Comparison of ENCODE assay signal across 20 mouse cellular contexts in the genomic region with DNA sequence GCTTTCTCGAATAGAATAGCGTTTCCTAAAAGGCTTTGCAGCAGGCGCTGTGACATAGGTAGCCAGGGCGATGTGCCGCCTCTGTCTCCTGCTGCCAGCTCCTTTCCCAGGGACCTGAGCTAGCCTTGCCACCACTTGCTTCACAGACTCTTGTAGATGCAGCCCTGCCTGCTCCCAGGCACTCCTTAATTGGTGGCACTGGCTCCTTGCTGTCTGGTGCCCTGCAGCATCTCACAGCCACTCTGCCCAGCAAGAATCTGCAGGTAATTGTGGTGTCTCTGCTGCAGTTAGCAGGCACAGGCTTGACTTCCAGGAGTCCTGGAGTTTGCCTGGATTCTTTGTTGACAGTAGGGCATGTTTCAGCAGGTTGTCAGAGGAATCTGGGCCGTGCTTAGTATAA. TPM values are rescaled to one million over a fixed set of nuclear protein-coding genes. Genes with fewer than 3 reads are reported as not detected.
DNase-seq lines count a peak whose midpoint lies in the region; ATAC-seq and TF ChIP-seq lines count a peak whose summit lies in the region.
"Had no signal": no experiment of that assay in that cellular context is flagged by ENCODE, and none has a peak within 500 bp of the region (broad histone marks: within the 10 kb centered on the region; RNA-seq: fewer than 3 reads in every experiment).

No protein-coding gene starts in this region.

- no peak for TF ChIP-seq POLR2A in kidney, adult 2 months (IDR thresholded peaks at IDR 0.05; ENCODE audit: low read depth, low read length)

- no peak overlapping the region for H3K27ac ChIP-seq in kidney, postnatal 0 days
- H3K27ac ChIP-seq in kidney, adult 2 months (ENCODE audit: insufficient read depth, low read depth, low read length) = no peak overlapping the region
- 0 out of 2 replicates have a peak overlapping the region, but pooled peaks have one; percentile 51 for H3K27ac ChIP-seq in embryonic facial prominence, embryonic 13.5 days
- H3K27ac ChIP-seq in hindbrain, embryonic 16.5 days (ENCODE audit: low read depth, low read length) = no peak overlapping the region
- H3K27ac ChIP-seq: heart, embryonic 13.5 days; limb, embryonic 15.5 days; macrophage had no signal

- peak; percentile 19 for DNase-seq in embryo, embryonic 11 days
- no peak for DNase-seq in embryo, embryonic 10.5 days (ENCODE audit: low spot score)
- DNase-seq in kidney, postnatal 0 days (ENCODE audit: low spot score) = no peak
- DNase-seq in kidney, adult 2 months = no peak
- DNase-seq in gastrocnemius, adult 8-10 months (ENCODE audit: low spot score in 2 of 2) = no peak
- no peak for DNase-seq in cerebellum, postnatal 4 days (ENCODE audit: low spot score in 2 of 2)
- DNase-seq: adrenal gland, adult 2 months; cerebellum, adult 11 months; cerebellum, postnatal 14 days; gastrocnemius, postnatal 25 days; kidney, adult 18-20 months; kidney, postnatal 36 days; liver, postnatal 0 days; right cerebral cortex, postnatal 25 days had no signal

- no peak overlapping the region for H3K4me3 ChIP-seq in kidney, postnatal 0 days (replicated peaks; ENCODE audit: low read depth, low read length)
- no peak overlapping the region for H3K4me3 ChIP-seq in kidney, adult 2 months (ENCODE audit: insufficient read depth, low read depth, low read length)
- no peak overlapping the region for H3K4me3 ChIP-seq in embryonic facial prominence, embryonic 13.5 days
- H3K4me3 ChIP-seq in hindbrain, embryonic 16.5 days (ENCODE audit: low read length) = no peak overlapping the region
- H3K4me3 ChIP-seq: heart, embryonic 13.5 days; limb, embryonic 15.5 days had no signal

- no peaks in the 10 kb centered on the region for H3K9me3 ChIP-seq in kidney, postnatal 0 days (replicated peaks; ENCODE audit: low read length)
- H3K9me3 ChIP-seq in embryonic facial prominence, embryonic 13.5 days = no peaks in the 10 kb centered on the region
- no peaks in the 10 kb centered on the region for H3K9me3 ChIP-seq in hindbrain, embryonic 16.5 days (ENCODE audit: control insufficient read depth, low read length)
- H3K9me3 ChIP-seq: heart, embryonic 13.5 days; limb, embryonic 15.5 days had no signal

- no peak for TF ChIP-seq CTCF in kidney, postnatal 0 days (IDR thresholded peaks at IDR 0.05; ENCODE audit: low read depth)
- no peak for TF ChIP-seq CTCF in kidney, adult 2 months (conservative IDR thresholded peaks at IDR 0.05; ENCODE audit: insufficient read depth, insufficient read length, low read depth, low read length)

- ATAC-seq in kidney, postnatal 0 days (replicated peaks; ENCODE audit: low FRiP score, low read depth) = no peak
- no peak for ATAC-seq in embryonic facial prominence, embryonic 13.5 days (ENCODE audit: insufficient number of reproducible peaks, insufficient read depth, low FRiP score, low TSS enrichment, low read depth)
- peak; percentile 64; the same call in 1 of the 2 replicates for ATAC-seq in hindbrain, embryonic 16.5 days
- ATAC-seq: liver, postnatal 0 days had no signal

- H3K4me2 ChIP-seq in kidney, postnatal 0 days (ENCODE audit: low read length) = no peak overlapping the region
- no peak overlapping the region for H3K4me2 ChIP-seq in embryonic facial prominence, embryonic 13.5 days
- H3K4me2 ChIP-seq in hindbrain, embryonic 16.5 days (ENCODE audit: low read length) = no peak overlapping the region
- H3K4me2 ChIP-seq: heart, embryonic 13.5 days; limb, embryonic 15.5 days had no signal

- no peaks in the 10 kb centered on the region for H3K36me3 ChIP-seq in kidney, postnatal 0 days (ENCODE audit: insufficient read depth, low read length)
- no peaks in the 10 kb centered on the region for H3K36me3 ChIP-seq in kidney, adult 2 months (ENCODE audit: control insufficient read depth, insufficient read depth, low read length)
- H3K36me3 ChIP-seq in embryonic facial prominence, embryonic 13.5 days = no peaks in the 10 kb centered on the region
- no peaks in the 10 kb centered on the region for H3K36me3 ChIP-seq in hindbrain, embryonic 16.5 days (ENCODE audit: control insufficient read depth, insufficient read depth, low read length)
- H3K36me3 ChIP-seq: heart, embryonic 13.5 days; limb, embryonic 15.5 days had no signal

- H3K27me3 ChIP-seq in kidney, postnatal 0 days (ENCODE audit: insufficient read depth, low read length) = no peaks in the 10 kb centered on the region
- H3K27me3 ChIP-seq in kidney, adult 2 months (replicated peaks; ENCODE audit: control insufficient read depth, insufficient read depth, low read length) = no peaks in the 10 kb centered on the region
- no peaks in the 10 kb centered on the region for H3K27me3 ChIP-seq in embryonic facial prominence, embryonic 13.5 days
- H3K27me3 ChIP-seq in hindbrain, embryonic 16.5 days (replicated peaks; ENCODE audit: control insufficient read depth, insufficient read depth, low read length) = no peaks in the 10 kb centered on the region
- H3K27me3 ChIP-seq: heart, embryonic 13.5 days; limb, embryonic 15.5 days had no signal

- H3K9ac ChIP-seq in kidney, postnatal 0 days (ENCODE audit: low read depth, low read length) = 0 out of 2 replicates have a peak overlapping the region, but pooled peaks have one; percentile 13
- H3K9ac ChIP-seq in embryonic facial prominence, embryonic 13.5 days = no peak overlapping the region
- H3K9ac ChIP-seq in hindbrain, embryonic 16.5 days (ENCODE audit: low read depth, low read length) = no peak overlapping the region
- H3K9ac ChIP-seq: heart, embryonic 13.5 days; limb, embryonic 15.5 days; liver, postnatal 0 days had no signal

- peaks cover 6% of the 10 kb centered on the region; the same call in 1 of the 2 replicates for H3K4me1 ChIP-seq in kidney, postnatal 0 days (replicated peaks; ENCODE audit: insufficient read depth, low read length)
- H3K4me1 ChIP-seq in kidney, adult 2 months (ENCODE audit: control insufficient read depth, insufficient read depth, low read length) = no peaks in the 10 kb centered on the region
- peaks cover 17% of the 10 kb centered on the region for H3K4me1 ChIP-seq in embryonic facial prominence, embryonic 13.5 days
- H3K4me1 ChIP-seq in hindbrain, embryonic 16.5 days (ENCODE audit: control insufficient read depth, insufficient read depth, low read depth, low read length) = peaks cover 3% of the 10 kb centered on the region

- WGBS in kidney, postnatal 0 days = 45% methylated on average over 6 of the region's 6 CpGs
- 76% methylated on average over 6 of the region's 6 CpGs for WGBS in kidney, adult 2 months
- WGBS in embryonic facial prominence, embryonic 13.5 days = 26% methylated on average over 6 of the region's 6 CpGs
- WGBS in hindbrain, embryonic 16.5 days = 37% methylated on average over 6 of the region's 6 CpGs

RNA-seq across cellular contexts. Expression of gene Fam84b, which starts 7.3 kb away (rescaled TPM):
- 23.8 and 24.9 TPM in 2 replicates for polyA plus RNA-seq in kidney, postnatal 0 days (2015; fragmentation: Nextera tagmentation; extraction: Ambion mirVana)
- polyA plus RNA-seq in kidney, adult 2 months (2012; rRNA removed) = 18.1 and 21.1 TPM in 2 replicates
- polyA plus RNA-seq in embryonic facial prominence, embryonic 13.5 days (2015; fragmentation: Nextera tagmentation; extraction: Ambion mirVana) = 9.6 and 11.9 TPM in 2 replicates
- polyA plus RNA-seq in hindbrain, embryonic 16.5 days (2015; fragmentation: Nextera tagmentation; extraction: Ambion mirVana) = 10.6 and 12.1 TPM in 2 replicates
- 1 to 10 TPM; 1.9 to 2.6 (median 2.0) TPM for total RNA-seq in gastrocnemius, adult 8-10 months (2022)
- total RNA-seq: MEL had no signal
